Mouse (Mus musculus): ENCODE data around the gene Gm49366. TPM values are rescaled to one million over a fixed set of nuclear protein-coding genes. Genes with fewer than 3 reads are reported as not detected.
"Not testable (repeated sequence)": the region's sequence is repeated elsewhere in the genome, so short reads cannot be mapped to it uniquely, and the experiment has no call there.

Gene Gm49366
- 1 to 10 TPM; 1.3 to 1.4 TPM for total RNA-seq (2021)
- long read RNA-seq, experiment 1: 0 reads
- long read RNA-seq, experiment 2: 0 reads

DNA sequence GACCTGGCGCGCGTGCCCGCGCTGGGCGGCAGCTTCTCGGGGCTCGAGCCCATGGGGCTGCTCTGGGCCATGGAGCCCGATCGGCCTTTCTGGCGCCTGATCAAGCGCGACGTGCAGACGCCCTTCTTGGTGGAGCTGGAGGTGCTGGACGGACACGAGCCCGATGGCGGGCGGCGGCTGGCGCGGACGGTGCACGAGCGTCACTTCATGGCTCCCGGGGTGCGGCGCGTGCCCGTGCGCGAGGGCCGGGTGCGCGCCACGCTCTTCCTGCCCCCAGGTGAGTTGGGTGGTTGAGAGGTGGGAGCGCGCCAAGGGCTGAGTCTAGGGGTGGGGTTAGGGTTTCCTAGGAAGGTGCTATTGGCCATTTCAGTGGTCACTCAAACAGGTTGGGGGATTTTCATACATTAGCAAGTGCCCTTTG lies at the start of gene Gm49366:
TSS of gene Gm49366 (plus strand) at position 245 of the 421 bp plus-strand sequence.
- peak within 1 kb of the TSS; percentile 57 for H3K27ac ChIP-seq
- H3K4me3 ChIP-seq: peak within 1 kb of the TSS; percentile 57
- peak; percentile 24 to 40 for DNase-seq (ENCODE audit: extremely low spot score in 1 of 2, low spot score in 2 of 2)
- intact Hi-C loops (cut with DNase I): loop anchor here (10.0 kb wide), 1 partner anchor 324 kb away; no protein-coding TSS in a partner anchor

DNA sequence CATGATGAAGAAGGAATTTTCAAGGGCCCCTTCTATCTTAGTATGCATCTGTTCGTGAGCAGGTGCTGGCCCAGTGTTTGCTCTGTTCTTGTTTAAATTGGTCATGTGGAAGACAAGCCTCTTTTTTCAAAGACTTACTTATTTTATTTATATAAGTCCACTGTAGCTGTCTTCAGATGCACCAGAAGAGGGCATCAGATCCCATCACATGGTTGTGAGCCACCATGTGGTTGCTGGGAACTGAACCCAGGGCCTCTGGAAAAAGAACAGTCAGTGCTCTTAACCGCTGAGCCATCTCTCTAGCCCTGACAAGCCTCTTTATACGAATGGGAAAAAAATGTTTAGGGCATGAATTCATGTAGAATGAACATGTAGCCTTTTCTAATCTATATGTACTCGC lies 49.4 kb upstream of the Gm49366 start:
- intact Hi-C loops (cut with DNase I): loop anchor here (5.0 kb wide), 1 partner anchor 43 kb away; no protein-coding TSS in a partner anchor
- TF ChIP-seq CTCF (IDR thresholded peaks at IDR 0.05): peak; percentile 13
- no peak overlapping the region for H3K27ac ChIP-seq
- DNase-seq (ENCODE audit: extremely low spot score in 1 of 2, low spot score in 2 of 2): no peak
- no peak overlapping the region for H3K4me3 ChIP-seq

DNA sequence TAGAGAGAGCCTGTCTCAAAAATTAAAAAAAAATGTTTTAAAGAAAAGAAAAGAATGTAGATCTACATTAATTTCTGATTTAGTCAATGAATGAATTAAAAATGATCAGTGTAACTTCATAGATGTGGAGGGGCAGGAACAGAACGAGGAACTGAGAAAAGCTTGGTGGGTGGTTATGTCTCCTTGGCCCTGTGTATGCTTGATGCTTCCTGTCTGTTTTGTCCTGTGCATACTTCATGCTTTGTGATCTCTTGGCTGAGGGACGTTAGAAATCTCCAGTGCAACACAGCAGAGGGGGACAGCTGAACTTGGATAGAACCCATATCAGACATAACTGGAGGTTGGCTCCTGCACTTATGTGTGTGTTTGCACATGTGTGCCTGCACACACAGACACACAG lies 41.5 kb upstream of the Gm49366 start:
- TF ChIP-seq CTCF (IDR thresholded peaks at IDR 0.05): no peak
- no peak overlapping the region for H3K27ac ChIP-seq
- intact Hi-C loops (cut with DNase I): no loop called here
- no peak for DNase-seq (ENCODE audit: extremely low spot score in 1 of 2, low spot score in 2 of 2)
- H3K4me3 ChIP-seq: no peak overlapping the region

DNA sequence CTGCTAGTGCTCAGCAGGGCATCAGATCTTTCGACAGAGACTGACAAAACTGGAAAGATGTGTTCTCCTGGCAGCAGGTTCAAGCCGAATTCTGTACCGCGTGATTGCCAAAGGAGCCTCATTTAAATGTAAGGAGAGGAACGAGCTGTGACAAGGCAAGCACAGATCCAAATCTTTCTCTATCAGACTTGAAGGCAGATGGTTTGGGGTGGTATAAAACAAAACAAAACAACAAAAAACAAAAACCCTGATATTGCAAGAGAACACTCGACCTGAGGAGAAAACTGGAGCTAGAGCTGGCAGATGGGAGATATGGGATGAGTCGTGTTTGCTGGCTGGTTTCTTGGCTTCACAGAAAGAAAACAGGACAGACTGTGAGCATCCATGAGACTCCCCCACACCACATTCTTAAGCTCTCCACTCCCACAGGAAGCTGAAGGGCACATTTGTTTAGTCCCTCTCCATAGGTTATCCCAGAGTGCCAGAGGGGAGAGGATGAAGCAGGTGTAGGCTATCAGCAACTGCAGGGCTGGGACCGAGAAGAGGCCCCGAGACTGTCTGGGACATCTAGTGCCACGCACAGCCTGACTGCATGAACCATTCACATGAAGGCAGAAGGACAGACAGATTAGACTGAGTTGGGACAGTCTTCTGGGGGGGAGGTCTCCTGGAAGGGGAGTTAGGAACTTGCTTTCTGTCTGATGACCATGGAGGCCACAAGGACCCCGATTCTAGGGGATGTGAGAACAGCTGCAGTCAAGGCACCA lies 40.2 kb upstream of the Gm49366 start:
- Histone ChIP-seq H3K4me3 (no peak overlapping the region), H3K27ac (peak overlapping the region; percentile 16; the same call in 1 of the 2 replicates)
- intact Hi-C loops (cut with DNase I): no loop called here
- TF ChIP-seq CTCF (IDR thresholded peaks at IDR 0.05): no peak
- DNase-seq (ENCODE audit: extremely low spot score in 1 of 2, low spot score in 2 of 2): no peak

DNA sequence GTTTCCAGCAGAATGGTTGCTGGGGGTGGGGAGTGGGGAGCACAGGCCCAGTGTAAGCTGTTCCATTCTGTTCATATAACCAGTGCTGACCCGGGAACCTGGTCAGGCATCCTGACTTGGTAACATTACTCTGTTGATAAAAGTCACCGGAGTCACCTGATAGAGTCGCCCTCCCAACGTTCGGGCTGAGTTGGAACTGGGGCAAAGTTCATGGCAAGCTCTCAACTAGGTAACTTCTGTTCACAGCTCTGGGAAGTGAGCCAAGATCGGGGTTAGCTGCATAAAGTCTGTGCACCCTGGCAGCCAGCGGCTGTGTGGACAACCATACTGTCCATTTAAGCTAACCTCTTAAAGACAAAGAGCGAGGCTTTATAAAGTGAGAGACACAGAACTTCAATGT lies 39.5 kb upstream of the Gm49366 start:
- H3K27ac ChIP-seq; DNase-seq (ENCODE audit: extremely low spot score in 1 of 2, low spot score in 2 of 2); H3K4me3 ChIP-seq; intact Hi-C loops (cut with DNase I): not testable (repeated sequence)

DNA sequence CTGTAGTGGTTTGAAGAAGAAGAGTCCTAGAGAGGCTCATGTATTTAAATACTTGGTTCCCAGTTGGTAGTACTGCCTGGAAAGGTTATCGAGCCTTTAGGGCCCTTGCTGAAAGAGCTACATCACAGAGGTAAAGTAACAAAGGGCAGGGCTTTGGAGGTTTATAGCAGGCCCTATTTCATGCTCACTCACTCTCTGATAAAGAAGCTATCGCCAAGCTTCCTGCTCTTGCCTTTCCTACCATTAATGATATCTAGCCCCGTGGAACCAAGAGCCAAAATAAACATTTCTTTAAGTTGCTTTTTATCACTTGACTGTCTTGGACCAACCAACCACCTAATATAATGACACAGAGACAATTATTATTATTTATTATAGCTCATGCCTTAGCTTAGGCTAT lies 38.3 kb upstream of the Gm49366 start:
- no peak for DNase-seq (ENCODE audit: extremely low spot score in 1 of 2, low spot score in 2 of 2)
- intact Hi-C loops (cut with DNase I): no loop called here
- no peak overlapping the region for H3K4me3 ChIP-seq
- H3K27ac ChIP-seq: no peak overlapping the region
- TF ChIP-seq CTCF (IDR thresholded peaks at IDR 0.05): no peak

DNA sequence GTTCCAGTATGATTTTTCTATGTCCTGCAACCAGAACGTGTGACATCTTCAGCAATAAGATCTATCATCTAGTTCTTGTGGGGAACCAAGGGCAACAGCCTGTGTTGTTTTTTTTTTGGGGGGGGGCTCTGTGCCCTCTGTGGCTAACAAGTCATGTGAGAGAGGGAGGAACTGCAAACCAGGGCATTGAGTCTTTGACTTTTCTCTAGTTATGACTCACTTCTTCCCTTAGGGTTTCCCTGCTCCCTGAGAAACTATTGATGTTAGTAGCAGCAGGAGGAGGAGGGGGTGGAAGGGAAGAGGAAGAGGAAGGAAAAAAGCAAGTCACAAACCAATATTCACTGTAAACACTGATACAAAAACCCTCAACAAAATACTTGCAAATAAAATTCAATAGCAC lies 34.9 kb upstream of the Gm49366 start:
- DNase-seq (ENCODE audit: extremely low spot score in 1 of 2, low spot score in 2 of 2): no peak
- no peak overlapping the region for H3K4me3 ChIP-seq

DNA sequence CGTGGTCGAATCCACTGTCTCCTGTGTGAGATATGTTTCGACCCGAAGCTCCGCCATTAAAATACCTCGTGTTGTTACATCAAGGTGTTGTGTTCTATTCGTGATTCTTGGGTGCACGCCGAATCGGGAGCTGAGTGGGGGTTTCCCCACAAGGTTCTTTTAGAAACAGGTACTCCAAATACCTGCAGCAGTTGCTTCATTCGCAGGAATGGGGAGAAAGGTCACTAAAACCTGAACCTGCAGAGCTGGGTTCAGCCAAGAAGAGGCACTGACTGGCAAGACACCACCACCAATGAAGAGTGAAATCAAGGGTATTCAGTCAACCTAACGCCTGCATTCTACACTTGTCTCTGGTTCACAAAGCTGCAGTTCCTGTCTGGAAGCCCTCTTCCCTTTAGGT lies 30.5 kb upstream of the Gm49366 start:
- TF ChIP-seq CTCF (IDR thresholded peaks at IDR 0.05): no peak
- no peak for DNase-seq (ENCODE audit: extremely low spot score in 1 of 2, low spot score in 2 of 2)
- H3K27ac ChIP-seq: no peak overlapping the region
- no peak overlapping the region for H3K4me3 ChIP-seq
- intact Hi-C loops (cut with DNase I): no loop called here

More for the DNA sequence above, 34.9 kb upstream of the Gm49366 start:
- no peak for TF ChIP-seq CTCF (IDR thresholded peaks at IDR 0.05)
- intact Hi-C loops (cut with DNase I): no loop called here
- H3K27ac ChIP-seq: no peak overlapping the region

DNA sequence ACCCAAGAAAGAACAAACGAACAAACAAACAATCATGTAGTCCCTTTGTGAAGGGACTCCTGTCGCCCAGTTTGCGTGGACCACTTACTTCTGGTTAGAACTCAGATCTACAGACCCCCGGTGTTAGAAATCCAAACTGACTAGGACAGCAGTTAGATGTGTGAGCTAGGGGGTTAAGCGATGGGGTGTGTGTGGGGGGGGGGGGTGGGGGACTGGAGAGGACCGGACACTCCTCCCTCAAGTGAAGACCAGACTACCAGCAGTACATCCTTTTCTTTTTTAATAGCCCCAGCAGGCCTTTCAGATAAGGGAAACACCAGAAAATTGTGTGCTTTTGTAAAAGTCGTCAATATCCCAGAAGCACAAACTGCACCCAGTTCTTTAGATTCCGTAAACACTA lies 30.0 kb upstream of the Gm49366 start:
- Histone ChIP-seq H3K4me3 (peak overlapping the region; percentile 50), H3K27ac (no peak overlapping the region; the same call in 1 of the 2 replicates)
- no peak for DNase-seq (ENCODE audit: extremely low spot score in 1 of 2, low spot score in 2 of 2)
- TF ChIP-seq CTCF (IDR thresholded peaks at IDR 0.05): no peak
- intact Hi-C loops (cut with DNase I): no loop called here

DNA sequence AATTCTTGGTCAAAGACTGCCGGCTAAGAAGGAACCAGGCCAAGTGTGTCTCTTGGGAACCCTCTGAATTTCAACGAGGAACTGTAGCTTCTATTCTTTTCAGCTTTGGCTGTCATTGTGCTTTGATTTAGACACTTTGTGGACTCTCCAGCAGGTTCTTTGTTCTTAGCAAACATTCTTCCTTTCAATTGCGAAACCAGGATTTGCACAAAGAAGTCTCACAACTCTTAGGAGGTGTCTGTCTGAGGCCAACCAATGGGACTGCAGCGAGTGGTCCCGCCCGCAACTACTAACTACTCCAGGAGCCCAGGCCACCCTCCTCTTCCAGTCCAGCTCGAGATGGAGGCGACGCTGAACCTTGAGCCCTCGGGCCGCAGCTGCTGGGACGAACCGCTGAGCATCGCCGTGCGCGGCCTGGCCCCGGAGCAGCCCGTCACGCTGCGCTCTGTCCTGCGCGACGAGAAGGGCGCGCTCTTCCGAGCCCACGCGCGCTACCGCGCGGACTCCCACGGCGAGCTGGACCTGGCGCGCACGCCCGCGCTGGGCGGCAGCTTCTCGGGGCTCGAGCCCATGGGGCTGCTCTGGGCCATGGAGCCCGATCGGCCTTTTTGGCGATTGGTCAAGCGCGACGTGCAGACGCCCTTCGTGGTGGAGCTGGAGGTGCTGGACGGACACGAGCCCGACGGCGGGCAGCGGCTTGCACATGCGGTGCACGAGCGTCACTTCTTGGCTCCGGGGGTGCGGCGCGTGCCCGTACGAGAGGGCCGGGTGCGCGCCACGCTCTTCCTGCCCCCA lies 29.4 kb upstream of the Gm49366 start, which contains the start of gene Acot1:
TSS of gene Acot1 (plus strand) at position 320 of the 795 bp plus-strand sequence.
- H3K27ac ChIP-seq: peak within 1 kb of the TSS; percentile 36; the same call in 1 of the 2 replicates
- peak within 1 kb of the TSS; percentile 50 for H3K4me3 ChIP-seq
- DNase-seq (ENCODE audit: extremely low spot score in 1 of 2, low spot score in 2 of 2): peak; percentile 37 to 57
- intact Hi-C loops (cut with DNase I): not testable (repeated sequence)

DNA sequence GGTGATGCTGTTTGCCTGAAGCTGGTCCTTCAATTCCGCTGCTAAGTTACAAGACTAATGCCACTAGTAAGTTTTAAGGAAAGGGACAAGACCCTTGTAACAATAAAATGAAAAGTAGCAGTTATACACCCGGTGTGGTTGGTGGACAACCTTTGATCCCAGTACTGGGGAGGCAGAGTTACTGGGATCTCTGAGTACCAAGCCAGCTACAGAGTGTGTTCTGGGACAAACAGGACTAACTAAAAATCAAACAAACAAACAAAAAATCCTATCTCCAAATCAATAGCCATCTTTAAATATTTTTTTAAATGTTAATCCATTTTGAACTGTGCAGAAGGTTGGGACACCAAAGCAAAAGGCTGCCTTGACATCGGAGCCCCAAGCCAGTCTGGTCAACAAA lies 28.5 kb upstream of the Gm49366 start:
- DNase-seq (ENCODE audit: extremely low spot score in 1 of 2, low spot score in 2 of 2): no peak
- no peak for TF ChIP-seq CTCF (IDR thresholded peaks at IDR 0.05)
- H3K27ac ChIP-seq: no peak overlapping the region
- peak overlapping the region; percentile 50 for H3K4me3 ChIP-seq
- intact Hi-C loops (cut with DNase I): no loop called here
